Mouse (Mus musculus) B cell, adult 62 days (primary cell): Measurements from ENCODE around the gene Mrps33. TPM values are rescaled to one million over a fixed set of nuclear protein-coding genes. Genes with fewer than 3 reads are reported as not detected.

ENCODE experiments used
- total RNA-seq: library from RNA; stranded (reverse); gene quantifications from 4 replicates; pipeline ENCODE4 v1.2.4, GENCODE M21; 2023

Mrps33 gene
- total RNA-seq, result 31.7 to 40.5 TPM (median 36.7 TPM) in 4 replicates

DNA sequence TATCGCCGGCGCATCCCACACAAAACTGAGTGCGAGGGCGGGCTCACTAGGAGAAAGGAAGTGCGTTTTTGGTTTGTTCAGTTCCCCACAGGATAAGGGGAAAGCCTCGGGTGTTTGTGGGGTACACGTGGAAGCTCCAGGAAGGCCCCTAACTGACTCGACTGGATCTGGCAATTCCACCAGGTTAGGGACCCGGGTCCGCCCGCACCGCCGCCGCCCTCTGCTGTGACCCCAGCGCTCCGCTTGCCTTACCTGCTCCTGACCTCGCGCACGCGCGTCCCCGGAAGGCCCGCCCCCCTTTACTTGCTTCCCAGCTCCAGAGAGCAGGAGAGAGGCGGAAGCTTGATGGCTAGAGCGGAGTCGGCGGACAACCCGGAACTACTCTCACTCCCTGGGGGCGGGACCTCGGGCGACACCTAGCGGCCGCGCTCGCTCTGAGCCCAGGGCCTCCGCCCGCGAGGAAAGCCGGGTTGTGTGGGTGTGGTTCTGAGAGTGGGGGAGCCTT is at the start of gene Mrps33:
Gene Mrps33 (minus strand): TSS at position 377 of the 505 bp plus-strand sequence.

Other genes starting within 250 kb of the Mrps33 start
- 32.4 to 42.7 TPM (median 35.8 TPM) in 4 replicates for gene Adck2, start 237.1 kb downstream of the Mrps33 start, total RNA-seq
- gene Gm42420, start 225.2 kb downstream of the Mrps33 start, total RNA-seq, result 1.9 TPM in 1 of 4 replicates, not detected in the others
- 41.0 to 49.5 TPM (median 47.9 TPM) in 4 replicates for gene Ndufb2, start 218.4 kb downstream of the Mrps33 start, total RNA-seq
- gene Braf, start 85.5 kb downstream of the Mrps33 start, total RNA-seq, result 35.1 to 42.3 TPM (median 39.0 TPM) in 4 replicates
- not detected in 4 replicates for gene Tmem178b, start 62.3 kb upstream of the Mrps33 start, total RNA-seq